Mouse (Mus musculus) heart, embryonic 11.5 days (tissue): Measurements from ENCODE around the gene Exosc1. TPM values are rescaled to one million over a fixed set of nuclear protein-coding genes. Genes with fewer than 3 reads are reported as not detected.

Experiments used
- polyA plus RNA-seq: library from polyadenylated mRNA; unstranded; fragments of >200 nt; fragmentation: Nextera tagmentation; extraction: Ambion mirVana; gene quantifications from 2 replicates; pipeline ENCODE4 v1.2.1, GENCODE M21; 2014

Exosc1 gene
- polyA plus RNA-seq, 1 experiment from 2014 or later, result 54.8 TPM

Other genes starting within 250 kb of the Exosc1 start
- 0.11 TPM in 2 replicates for gene Slit1, start 189.8 kb downstream of the Exosc1 start, polyA plus RNA-seq
- 20.8 and 22.8 TPM in 2 replicates for gene Arhgap19, start 131.4 kb downstream of the Exosc1 start, polyA plus RNA-seq
- gene Frat1, start 103.5 kb downstream of the Exosc1 start, polyA plus RNA-seq, result 3.5 and 3.6 TPM in 2 replicates
- 1.1 and 2.2 TPM in 2 replicates for gene Frat2, start 85.3 kb downstream of the Exosc1 start, polyA plus RNA-seq
- gene Rrp12, start 37.2 kb downstream of the Exosc1 start, polyA plus RNA-seq, result 8.5 and 10.4 TPM in 2 replicates
- gene Pgam1, start 21.5 kb downstream of the Exosc1 start, polyA plus RNA-seq, result 1,127 and 1,144 TPM in 2 replicates
- 49.5 and 49.6 TPM in 2 replicates for gene Zdhhc16, start 57 bp upstream of the Exosc1 start, polyA plus RNA-seq
- gene Mms19, start 47.7 kb upstream of the Exosc1 start, polyA plus RNA-seq, result 24.8 and 26.9 TPM in 2 replicates
- gene Ubtd1, start 48.3 kb upstream of the Exosc1 start, polyA plus RNA-seq, result 9.7 and 10.2 TPM in 2 replicates
- gene Ankrd2, start 102.6 kb upstream of the Exosc1 start, polyA plus RNA-seq, result not detected in 2 replicates
- 0.72 and 1.6 TPM in 2 replicates for gene Hoga1, start 112.2 kb upstream of the Exosc1 start, polyA plus RNA-seq
- gene 4933411K16Rik, start 118.8 kb upstream of the Exosc1 start, polyA plus RNA-seq, result not detected in 2 replicates
- gene Morn4, start 152.9 kb upstream of the Exosc1 start, polyA plus RNA-seq, result 17.7 and 18.7 TPM in 2 replicates
- 14.6 and 16.3 TPM in 2 replicates for gene Pi4k2a, start 157.0 kb upstream of the Exosc1 start, polyA plus RNA-seq
- 29.5 and 31.1 TPM in 2 replicates for gene Avpi1, start 195.6 kb upstream of the Exosc1 start, polyA plus RNA-seq
- gene Marveld1, start 214.0 kb upstream of the Exosc1 start, polyA plus RNA-seq, result 13.9 and 14.4 TPM in 2 replicates
- gene Zfyve27, start 230.5 kb upstream of the Exosc1 start, polyA plus RNA-seq, result 11.6 and 13.5 TPM in 2 replicates